Mouse (Mus musculus) layer of hippocampus, adult 18-20 months (tissue): ENCODE data around the gene Flt3. TPM values are rescaled to one million over a fixed set of nuclear protein-coding genes. Genes with fewer than 3 reads are reported as not detected.

Source experiments
- DNase-seq, 2 experiments: peaks; one replicate each; pipeline ENCODE4 v3.0.0; 2022; ENCODE audit warnings: low spot score in 2 of 2
- microRNA-seq, 2 experiments: library from miRNA; unstranded; fragments of <30 nt; microRNA quantifications; one replicate each; pipeline ENCODE4 v1.2.0; 2021
- total RNA-seq, 2 experiments: library from RNA; stranded (reverse); gene quantifications; 2 replicates each; pipeline ENCODE4 v1.2.3; 2021

Flt3 gene
- total RNA-seq, 2 experiments from 2014 or later, result 7.1 to 7.9 TPM

GRCm38 (mm10) chr5:147293127-147293910 lies 107.0 kb downstream of the Flt3 start:
- DNase-seq, result peak; percentile 11 to 61

GRCm38 (mm10) chr5:147292506-147293120 lies 107.7 kb downstream of the Flt3 start:
- DNase-seq, result no peak

GRCm38 (mm10) chr5:147291764-147292505 lies 108.4 kb downstream of the Flt3 start:
- no peak for DNase-seq

GRCm38 (mm10) chr5:147284365-147284764 lies 115.9 kb downstream of the Flt3 start:
- no peak for DNase-seq

Small RNA genes within 50 kb of the gene (microRNA-seq; reads per million reads assigned to microRNA genes)
- 0 to 0.59 reads per million in 2 experiments for gene Mir7k

Other genes with a start within 250 kb of the Flt3 start
- under 1 TPM; 0.35 to 0.43 TPM for gene Gsx1, start 211.8 kb downstream of the Flt3 start, total RNA-seq
- gene Pdx1, start 130.5 kb downstream of the Flt3 start, total RNA-seq, result not detected
- gene Cdx2, start 93.2 kb downstream of the Flt3 start, total RNA-seq, result not detected
- not detected for gene Urad, start 78.0 kb downstream of the Flt3 start, total RNA-seq
- gene Pan3, start 29.7 kb upstream of the Flt3 start, total RNA-seq, result 10 to 100 TPM; 84.8 to 88.2 TPM